Mouse (Mus musculus) right cerebral cortex, postnatal 14 days (tissue): ENCODE results near the gene Cd274.
"Not testable (repeated sequence)": the region's sequence is repeated elsewhere in the genome, so short reads cannot be mapped to it uniquely, and the experiment has no call there.

Experiments used
- DNase-seq: peaks from one replicate; pipeline ENCODE4 v3.0.0; 2022

Gene Cd274

DNA sequence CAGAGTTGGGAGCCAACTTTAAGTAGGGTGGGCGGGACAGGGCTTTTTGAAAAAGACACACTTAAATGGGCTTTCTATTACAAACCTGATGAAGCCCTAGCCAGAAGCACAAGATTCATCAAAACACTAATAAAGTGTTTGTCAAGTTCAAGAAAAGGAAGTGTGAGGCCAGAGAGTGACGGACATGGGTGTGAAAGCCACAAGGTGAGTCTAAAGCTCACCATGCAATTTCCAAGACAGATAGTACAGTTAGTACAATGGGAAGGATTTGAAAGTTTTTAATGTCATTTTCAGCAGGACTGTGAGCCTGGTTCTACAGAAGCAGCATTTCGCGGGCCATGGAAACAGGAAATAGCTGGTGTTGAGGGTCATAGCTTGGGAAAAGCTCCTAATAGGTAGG lies 32.5 kb downstream of the Cd274 start:
- no peak for DNase-seq

GRCm38 (mm10) chr19:29400466-29400865 lies 33.2 kb downstream of the Cd274 start:
- DNase-seq: no peak

- no peak for DNase-seq
Observed at GRCm38 (mm10) chr19:29402621-29403020, 35.4 kb downstream of the Cd274 start.

DNA sequence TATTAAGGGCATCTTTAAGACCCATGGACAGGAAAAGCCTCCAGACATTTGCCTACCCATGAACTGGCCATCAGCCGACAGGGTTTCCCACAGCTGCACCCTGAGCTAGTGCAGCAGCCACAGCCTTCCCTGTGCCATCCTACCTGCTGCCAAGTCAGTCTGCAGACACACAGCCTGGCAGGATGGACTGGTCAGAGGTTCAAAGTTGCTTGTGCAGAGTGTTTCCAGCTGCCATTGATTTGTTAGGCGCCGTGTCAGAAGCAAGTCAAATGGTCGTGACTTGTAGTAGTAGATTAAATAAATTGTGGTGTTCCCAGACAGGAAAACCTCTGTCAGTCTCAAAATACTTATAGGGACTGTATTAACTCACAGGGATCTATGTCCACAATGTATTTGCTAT lies 36.0 kb downstream of the Cd274 start:
- no peak for DNase-seq

- no peak for DNase-seq
Observed at GRCm38 (mm10) chr19:29405388-29405787, 38.1 kb downstream of the Cd274 start.

- no peak for DNase-seq
Observed at GRCm38 (mm10) chr19:29406042-29407017, 39.1 kb downstream of the Cd274 start.

DNA sequence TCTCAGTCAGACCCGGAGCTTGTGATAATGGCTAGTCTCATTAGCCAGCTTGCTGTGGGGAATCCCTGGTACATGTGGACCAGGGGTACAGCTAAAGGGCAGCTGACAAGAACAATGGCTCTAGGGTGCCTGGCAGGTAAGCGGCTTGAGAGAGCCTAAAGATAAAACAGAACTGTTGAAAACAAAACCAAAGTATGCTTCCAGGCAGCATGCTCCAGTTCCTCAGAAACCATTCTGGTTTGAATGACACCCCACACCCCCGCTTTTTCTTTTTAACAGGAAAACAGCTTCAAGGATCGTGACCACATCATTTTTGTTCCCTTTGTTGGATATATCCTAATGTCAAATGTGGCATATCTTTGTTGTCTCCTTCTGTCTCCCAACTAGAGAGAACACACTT lies 43.4 kb downstream of the Cd274 start, which contains the start of gene Pdcd1lg2:
Pdcd1lg2 (plus strand) TSS at position 301 of the 400 bp plus-strand sequence.
- DNase-seq: no peak

GRCm38 (mm10) chr19:29412476-29413420 lies 45.5 kb downstream of the Cd274 start:
- no peak for DNase-seq

DNA sequence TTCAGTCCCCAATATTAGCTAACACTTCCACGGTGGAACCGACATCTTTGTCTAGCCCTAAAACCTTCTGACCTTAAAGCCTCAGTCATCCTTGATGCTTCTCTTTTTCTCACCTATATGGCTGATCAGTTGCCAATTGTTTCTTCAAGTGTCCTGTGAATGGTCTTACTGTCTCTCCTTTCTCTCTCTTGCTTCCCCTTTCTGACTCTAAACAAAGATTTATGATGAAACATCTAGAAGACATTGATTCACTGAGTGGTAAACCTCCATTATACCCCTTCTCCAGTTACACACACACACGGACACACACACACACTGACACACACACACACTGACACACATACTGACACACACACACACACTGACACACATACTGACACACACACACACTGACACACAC lies 47.3 kb downstream of the Cd274 start:
- no peak for DNase-seq

DNA sequence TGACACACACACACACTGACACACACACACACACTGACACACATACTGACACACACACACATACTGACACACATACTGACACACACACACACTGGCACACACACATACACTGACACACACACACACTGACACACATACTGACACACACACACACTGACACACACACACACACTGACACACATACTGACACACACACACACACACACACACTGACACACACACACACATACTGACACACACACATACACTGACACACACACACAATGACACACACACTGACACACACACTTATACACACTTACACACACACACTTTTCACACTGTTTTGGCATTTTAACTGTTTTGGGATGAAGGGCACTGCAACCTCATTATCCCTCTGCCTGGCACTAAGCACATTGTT lies 47.7 kb downstream of the Cd274 start:
- DNase-seq: not testable (repeated sequence)

DNA sequence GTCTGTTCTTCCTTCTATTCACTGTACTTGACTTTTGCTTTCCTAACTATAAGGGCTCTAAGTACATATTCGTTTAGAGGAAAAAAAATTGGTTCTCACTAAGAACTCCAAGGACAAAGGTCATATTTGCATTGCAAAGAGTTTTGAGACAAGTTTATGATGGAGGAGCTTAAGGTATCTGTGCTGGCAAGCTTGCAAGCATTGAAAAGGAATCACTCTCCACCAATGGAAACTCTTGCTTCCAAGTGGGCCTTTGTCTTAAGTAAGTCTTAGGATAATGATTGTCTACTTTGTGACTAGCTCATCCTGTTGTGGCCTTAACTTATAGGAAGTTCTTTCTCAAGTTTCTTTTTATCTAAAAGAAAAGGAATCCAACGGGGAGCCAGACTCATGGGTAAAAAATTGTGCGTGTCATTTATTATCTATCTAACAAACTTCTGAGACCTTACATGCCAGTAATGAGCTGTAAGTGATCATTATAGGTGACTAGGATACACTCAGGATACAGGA lies 49.2 kb downstream of the Cd274 start:
- DNase-seq: no peak

DNA sequence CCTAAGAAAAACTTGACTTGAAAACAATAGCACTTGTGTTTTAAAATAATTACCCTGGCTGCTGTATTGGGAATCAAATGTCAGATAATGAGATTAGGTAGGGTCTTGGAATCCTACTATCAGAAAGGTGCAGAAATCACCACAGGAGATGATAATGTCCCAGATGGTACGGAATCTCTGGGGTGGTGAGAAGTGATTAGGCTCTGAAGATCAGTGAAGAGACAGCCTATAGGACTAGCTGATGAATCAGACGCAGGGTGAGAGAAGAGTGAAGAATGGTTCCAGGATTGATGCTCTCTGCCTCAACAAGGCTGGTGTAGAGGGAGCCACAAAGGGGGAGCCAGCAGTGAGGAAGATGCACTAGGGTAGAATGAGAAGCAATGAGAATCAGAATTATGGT lies 49.9 kb downstream of the Cd274 start:
- no peak for DNase-seq

GRCm38 (mm10) chr19:29417894-29418293 lies 50.6 kb downstream of the Cd274 start:
- DNase-seq: no peak

DNA sequence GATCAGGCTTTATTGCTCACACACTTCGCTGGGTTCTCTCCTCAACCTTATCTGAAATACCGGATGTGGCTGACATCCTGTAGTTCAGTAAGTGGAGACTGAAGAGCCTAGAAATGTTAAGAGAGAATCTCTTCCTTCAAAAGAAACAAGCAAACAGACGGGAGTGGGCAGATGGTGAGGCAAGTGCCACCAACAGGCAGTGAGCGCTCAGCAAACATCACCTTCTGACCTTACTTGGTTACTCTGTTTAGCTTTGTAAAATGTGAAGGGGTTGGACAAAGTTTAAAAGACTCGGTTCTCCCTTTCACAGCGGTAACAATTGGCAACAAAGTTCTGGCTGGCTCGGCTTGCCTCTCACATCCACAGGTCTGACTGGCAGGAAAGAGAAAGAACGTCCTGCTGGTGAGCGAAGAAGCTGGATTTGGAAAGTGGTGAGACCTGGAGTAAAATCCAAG lies 51.4 kb downstream of the Cd274 start:
- no peak for DNase-seq

GRCm38 (mm10) chr19:29419506-29419905 lies 52.3 kb downstream of the Cd274 start:
- DNase-seq: no peak

- DNase-seq: no peak
Observed at GRCm38 (mm10) chr19:29419946-29420345, 52.7 kb downstream of the Cd274 start.

DNA sequence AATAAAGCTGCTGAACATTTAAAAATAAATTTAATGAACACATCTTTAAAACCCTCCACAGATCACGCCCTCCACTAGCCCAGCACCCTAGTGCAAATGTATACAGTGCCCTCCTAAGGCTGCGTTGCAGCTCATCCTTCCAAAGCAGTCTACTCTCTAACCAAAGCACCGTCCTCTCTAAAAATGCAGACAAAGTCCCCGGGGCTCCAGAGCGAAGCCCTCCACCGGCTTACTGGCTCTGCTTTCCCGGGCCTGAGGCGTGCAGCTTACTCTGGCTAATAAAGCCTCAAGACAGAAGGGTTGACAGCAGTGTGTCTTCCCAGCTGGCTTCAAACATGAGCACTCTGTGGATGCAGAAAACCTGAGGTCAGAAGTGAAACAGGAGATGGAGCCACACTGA lies 53.1 kb downstream of the Cd274 start:
- DNase-seq: no peak

- DNase-seq: no peak
Observed at GRCm38 (mm10) chr19:29422013-29422645, 54.9 kb downstream of the Cd274 start.

DNA sequence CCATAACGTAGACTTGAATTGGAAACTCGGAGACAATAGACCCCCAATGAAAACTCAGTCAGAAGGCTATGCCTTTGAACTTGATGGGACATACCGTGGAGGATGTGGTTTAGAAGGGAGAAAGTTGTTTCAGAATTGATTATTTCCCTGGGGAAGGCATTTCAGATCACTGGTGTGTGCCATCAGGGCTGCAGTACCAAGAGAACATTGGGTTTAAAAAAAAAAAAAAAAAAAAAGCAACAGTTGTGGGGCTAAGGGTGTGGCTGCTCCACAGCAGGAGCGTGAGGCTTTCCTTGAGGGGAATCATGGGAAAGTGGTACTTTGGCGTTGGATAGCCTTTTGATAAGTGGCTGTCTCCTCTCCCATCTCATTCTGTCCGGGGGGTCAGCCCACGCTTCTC lies 55.5 kb downstream of the Cd274 start:
- DNase-seq: no peak

DNA sequence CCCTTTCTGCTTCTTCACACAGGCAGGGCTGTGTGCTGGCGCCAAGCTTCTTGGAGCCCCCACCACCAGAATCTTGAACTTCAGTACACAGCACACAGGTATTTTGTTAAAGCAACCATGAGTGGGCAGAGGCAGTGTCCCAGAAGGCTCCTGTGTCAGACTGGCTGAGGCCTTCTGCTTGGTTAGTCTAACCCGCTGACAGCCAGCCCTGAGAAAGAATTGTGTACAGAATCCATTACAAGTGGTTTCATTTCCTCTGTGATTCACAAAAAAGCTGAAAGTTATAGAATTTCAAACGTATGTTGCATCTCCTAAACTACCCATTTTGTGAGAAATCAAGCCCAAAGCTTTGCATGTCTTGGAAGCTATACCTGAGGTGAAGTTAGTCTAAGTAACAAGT lies 63.3 kb downstream of the Cd274 start:
- no peak for DNase-seq

DNA sequence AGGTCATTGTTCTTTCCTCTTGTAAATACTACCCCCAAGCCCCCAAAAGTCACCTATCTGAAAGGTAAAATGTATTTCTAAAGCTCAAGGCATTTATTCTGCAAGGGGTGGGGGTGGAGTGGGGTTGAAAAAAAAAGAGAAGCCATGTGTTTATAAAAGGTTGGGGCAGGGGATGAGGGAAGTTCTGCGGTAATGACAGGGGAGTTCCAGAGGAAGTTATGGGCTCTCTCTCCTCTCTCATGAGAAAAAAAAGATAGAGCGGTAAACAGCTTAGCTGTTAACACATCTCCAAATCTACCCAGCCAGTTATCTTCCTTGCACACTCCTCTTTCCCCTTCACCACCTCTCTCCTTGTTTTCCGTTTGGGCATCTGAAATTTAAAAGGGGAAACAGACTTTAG lies 63.7 kb downstream of the Cd274 start:
- DNase-seq: no peak

- DNase-seq: no peak
Observed at GRCm38 (mm10) chr19:29436793-29437479, 69.7 kb downstream of the Cd274 start.
